Mouse (Mus musculus) frontal cortex, adult (tissue): ENCODE data around the gene Shisa3.
A peak's percentile ranks its signal among the peaks of the same experiment; 100 is the strongest.

Experiments used
- ATAC-seq: cut with Nextera tagmentation; 2 replicates; pipeline ENCODE4 v1.9.2; 2017; ENCODE audit warnings: mild to moderate bottlenecking, moderate library complexity, mixed read lengths; ENCODE audit not compliant: low TSS enrichment

The Shisa3 gene

DNA sequence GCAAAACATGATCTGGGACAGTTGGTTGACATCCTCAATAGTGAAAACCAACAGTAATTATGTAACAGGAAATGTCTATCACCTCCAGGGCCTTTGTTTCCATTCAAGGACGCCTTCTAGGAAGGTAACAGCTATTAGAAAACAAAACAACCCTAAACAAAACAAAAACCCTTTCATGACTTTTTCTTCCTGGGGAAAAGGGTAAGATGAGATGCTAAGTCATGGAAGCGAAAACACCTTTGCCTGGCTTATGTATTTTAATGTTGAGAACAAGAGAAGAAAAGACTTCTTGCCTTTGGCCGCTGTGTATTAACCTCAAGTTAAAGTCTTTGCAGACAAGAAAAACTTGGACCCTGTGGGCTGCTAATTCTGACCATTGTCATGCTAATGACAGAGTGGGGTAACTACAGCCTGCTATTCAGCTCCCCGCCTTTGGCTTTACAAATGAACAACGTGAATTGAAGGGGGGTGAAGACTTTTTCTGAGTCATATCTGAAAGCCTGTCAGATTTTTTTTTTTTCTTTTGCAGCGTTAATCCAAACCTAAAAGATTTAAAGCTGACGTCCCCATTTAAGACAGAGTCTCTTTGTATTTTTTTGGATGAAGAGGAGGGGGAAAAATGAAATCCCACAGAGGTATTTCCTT is 25.6 kb downstream of the Shisa3 start:
- ATAC-seq = no peak

DNA sequence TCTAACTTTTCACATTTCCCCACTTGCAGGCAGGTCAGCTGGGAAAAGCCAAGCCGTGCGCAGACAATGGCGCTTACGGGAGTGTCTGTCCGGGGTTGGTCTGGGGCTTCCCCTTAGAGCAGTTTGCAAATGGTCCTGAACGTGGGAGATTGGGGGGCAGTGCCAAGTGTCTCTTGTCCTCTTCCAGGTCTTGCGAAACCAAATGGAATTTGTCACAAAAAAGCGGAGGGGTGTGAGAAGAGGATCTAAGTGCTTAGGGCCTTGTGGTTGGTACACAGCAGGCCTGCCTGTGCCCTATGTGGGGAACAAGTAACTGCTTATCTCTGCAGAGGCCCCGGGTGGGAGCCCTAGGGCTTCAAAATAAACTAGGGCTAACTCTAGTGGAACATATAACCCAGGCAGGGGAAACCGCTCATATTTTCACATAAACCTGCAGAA is 26.2 kb downstream of the Shisa3 start:
- no peak for ATAC-seq

DNA sequence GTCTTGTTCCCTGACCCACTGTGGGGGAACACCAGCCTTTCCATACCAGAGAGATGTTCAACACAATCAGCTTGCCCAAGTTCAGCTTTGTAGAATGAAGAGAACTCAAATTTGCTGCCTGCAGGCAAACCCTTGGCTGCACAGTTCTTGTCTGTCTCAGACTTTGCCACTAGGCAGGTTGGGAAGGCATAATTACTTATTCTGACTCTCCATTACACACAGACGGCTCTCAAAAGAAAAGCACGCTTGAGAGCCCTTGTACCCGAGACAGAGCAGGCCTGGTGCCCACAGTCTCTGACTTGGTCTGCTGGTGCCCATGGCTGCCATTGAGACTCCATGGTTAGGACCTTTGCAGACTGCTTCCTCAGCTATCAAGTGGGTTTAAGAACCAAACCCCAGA is 26.7 kb downstream of the Shisa3 start:
- ATAC-seq = no peak

DNA sequence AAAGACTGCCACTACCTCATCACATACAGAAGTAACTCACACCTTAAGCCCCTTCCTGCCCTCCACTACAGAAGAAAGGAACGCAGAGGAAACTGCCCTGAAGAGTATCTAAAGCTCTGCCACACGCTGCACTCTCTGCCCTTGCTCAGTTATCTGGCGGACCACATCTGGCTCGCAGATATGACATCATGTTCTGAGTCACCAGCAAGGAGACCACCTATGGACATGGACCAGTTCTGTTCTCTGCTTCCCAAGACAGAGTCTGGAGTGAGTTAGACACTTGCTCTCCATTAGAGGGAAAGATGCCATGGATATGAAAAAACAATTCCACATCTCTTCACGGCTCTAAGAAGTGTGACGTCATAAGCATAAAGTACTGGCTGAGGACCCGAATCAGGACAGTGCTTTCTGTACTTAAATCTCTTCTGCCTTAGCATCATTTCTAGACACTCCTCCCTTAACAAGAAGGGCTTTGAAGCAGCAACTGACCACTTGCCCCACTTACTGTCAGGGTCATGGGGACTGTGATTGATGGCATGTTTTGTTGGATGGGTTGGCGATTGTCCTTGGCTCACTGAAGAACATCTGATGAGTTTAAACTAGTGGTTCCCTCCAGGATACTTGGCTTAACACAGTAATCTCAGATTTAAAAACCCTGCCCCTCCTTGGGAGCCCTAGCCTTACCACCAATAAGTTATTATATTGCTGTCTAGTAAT is 33.1 kb downstream of the Shisa3 start:
- ATAC-seq = no peak

DNA sequence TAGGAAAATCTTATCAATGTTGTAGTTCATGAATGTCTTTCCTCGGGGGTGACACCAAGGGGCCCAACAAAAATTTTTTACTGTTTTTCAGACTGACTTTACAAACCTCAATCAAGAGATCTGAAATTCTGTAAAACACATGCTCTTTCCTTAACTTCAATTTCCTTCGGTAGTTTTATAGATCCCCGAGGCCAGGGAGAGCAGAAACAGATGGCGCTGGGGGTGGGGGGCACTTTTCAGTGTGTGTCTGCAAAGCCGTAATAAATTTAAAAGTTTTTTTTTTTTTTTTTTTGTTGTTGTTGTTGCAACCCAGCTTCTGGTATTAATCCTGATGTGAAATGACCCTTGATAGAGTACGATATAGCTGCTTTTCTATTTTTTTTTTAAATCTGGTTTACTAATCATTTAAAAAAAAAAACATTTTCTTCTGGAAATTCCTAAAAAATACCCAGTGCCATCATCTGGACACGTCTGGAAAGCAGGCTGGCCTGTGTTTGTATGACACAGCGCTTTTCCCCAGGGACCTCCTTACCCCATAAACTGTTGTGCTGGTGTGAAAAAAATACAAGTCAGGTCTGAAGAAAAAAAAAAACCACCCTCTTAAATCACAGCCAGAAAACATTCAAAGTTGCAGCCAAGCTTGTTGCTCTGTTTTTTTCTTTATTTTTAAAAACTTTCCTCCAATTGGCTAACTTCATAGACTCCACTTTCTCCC is 33.9 kb downstream of the Shisa3 start:
- ATAC-seq = no peak

DNA sequence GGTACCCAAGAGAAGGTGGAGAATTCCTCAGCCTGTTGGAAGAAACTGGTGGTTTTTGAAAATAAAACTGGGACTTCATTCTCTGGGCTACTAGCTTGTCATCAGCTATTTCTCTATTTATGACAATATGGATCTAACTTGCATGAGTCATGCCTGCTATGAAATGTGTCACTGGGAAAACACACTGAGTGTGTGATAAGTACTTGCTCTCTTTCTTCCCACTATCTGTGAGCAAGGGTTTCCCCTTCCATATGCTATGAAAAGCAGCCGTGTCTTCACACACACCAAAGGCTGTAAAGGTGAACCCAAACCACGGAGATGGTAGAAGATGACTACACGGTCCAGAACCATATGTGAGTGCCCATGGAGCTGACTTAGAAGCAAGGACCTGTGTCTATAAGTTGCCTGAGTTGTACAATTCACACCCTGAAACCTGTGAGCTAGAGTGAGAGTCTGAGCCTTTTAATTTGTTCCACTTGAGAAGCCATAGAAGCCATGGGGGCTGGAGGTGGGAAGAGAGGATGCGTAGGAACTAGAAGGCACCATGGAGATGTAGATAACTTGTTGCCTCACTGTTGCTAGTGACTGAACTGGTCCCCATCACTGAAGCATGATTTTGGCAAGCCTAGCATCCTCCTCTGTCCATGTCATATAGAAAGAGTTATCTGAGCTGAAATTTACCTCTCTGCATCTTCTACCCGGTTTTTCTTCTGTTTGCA is 36.0 kb downstream of the Shisa3 start:
- peak; percentile 69 for ATAC-seq

DNA sequence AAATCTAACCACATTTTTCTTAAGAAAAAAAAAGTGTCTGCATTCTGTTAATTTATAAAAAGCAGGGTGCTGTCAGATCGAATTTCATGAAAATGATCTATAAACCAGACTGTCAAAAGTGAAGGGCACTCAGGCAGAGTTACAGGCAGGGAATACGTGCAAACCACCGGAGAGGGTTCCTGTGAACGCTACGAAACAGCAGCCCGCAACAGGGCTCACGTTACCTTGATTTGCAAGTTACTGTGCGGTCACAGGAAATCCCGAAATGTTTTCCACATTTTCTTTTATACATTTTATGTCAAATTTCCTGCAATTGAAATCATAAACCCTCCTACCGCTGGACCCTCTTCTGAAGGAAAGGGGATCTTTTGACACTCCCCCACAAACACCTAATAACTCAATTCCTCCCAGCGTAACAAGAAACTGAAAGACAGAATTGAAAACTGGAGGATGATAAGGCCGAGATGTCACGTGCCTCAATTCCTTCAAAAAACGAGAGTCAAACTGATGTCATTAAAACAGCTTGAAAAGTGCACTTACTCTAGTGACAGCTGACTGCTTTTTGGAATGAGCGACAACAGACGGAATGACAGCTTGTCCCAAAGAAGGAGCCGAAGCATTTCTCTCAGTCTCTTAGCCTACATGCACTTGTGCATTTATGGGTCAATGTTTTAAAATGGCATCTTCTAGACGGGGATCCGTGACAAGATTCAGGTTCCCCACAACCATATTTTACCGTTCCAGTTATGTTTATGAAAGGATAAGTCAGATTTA is 39.3 kb downstream of the Shisa3 start:
- ATAC-seq = no peak

DNA sequence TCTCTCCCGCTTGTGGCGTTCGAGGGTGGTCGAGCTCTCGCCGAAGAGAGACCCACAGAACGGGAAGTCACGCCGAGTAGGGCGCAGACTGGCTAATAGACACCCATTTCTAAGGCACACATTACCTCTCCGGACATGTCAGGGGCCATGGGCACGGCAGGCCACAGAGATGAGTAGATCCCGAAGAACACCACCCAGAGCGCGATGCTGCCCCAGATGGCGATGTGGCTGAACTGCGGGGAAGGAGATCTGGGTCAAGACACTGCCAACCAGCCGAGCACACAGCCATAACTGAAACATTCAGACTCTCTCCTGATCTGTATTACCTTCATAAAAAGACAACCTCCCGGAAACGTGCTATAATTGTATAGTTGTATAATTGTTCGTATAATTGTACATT is 39.9 kb downstream of the Shisa3 start:
- ATAC-seq = peak; percentile 45; the same call in 1 of the 2 replicates

DNA sequence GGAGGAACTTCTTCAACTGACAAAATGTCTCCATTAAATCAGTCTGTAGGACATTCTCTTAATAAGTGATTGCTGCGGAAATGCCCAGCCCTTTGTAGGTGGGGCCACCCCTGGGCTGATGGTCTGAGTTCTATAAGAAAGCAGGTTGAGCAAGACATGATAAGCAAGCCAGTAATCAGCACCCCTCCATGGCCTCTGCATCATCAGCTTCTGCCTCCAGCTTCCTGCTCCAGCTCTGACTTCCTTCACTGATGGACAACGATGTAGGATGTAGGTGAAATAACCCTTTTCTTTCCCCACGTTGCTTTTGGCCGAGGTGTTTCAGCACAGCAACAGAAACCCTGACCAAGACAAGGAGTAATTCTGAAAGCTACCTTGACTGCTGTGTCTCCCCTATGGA is 41.5 kb downstream of the Shisa3 start:
- no peak for ATAC-seq

DNA sequence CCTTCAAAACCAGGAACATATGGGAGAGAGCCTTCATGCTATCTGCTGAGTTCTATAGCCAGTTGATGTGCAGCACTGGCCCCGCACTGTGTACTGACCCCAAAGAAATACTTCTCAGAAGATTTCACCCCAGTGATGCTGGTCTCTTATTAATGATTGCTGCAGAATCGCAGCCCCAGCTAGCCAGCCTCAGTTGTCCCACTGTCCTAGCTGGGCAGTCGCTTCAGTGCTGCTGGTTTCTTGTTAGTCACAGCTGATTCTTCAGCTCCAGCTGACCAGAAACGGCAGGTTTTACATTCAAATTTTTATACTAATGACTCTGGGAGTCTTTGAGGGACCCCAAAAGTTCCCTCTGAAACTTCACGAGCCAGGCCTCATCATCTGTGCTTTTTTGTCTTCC is 42.3 kb downstream of the Shisa3 start:
- no peak for ATAC-seq

DNA sequence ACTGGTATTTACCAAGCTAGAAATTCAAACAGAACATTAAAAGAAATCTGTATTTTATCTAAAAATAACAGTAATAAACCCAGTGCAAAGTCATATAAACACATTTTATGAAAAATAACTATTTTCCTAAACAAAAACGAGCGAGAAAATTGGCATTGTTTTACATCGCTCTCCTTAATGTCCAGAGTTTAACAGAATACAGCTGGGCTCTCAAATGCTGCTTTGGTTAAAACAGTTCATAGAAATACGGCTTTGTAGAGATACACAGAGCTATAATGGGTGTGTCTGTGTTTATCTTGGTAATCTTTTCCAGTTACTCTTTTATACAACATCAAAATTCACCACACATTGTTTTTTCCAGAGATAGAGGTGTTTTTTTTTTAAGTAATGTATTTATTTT is 44.8 kb downstream of the Shisa3 start:
- ATAC-seq = no peak

DNA sequence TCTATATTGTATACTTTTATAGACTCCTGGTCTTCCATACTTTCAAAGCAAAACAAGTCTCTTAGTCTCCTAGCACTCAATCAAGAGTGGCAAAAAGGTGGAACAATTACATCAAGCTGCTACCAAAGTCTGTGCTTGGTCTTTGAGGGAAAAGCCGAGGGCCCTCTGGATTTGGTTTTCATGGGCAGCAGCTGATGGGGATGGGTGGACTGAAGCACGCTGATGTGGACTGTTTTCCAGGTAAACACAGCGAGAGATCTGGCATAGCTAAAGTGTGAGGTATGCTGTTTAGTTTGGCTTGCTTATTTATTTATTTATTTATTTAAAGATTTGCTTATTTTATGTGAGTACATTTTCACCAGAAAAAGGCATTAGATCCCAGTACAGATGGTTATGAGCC is 45.9 kb downstream of the Shisa3 start:
- ATAC-seq = no peak

DNA sequence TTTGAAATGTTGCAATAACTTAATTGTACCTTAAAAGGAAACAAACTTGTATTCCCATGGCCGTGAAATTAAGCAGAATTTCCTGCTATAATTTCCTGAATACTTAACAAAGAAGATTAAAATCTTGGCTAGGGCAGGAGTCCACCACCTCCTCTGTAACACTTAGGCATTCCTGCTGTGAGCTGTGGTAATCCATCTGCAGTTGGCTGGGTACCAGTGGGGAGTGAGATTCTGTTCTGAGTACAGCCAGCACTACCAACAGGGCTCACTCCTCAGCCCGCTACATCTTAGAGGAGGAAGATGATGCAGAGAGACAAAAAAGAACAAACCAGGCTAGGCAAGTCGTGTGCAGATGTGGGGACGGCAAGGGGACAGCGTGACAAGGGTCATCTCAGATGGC is 46.9 kb downstream of the Shisa3 start:
- ATAC-seq = peak; percentile 88

DNA sequence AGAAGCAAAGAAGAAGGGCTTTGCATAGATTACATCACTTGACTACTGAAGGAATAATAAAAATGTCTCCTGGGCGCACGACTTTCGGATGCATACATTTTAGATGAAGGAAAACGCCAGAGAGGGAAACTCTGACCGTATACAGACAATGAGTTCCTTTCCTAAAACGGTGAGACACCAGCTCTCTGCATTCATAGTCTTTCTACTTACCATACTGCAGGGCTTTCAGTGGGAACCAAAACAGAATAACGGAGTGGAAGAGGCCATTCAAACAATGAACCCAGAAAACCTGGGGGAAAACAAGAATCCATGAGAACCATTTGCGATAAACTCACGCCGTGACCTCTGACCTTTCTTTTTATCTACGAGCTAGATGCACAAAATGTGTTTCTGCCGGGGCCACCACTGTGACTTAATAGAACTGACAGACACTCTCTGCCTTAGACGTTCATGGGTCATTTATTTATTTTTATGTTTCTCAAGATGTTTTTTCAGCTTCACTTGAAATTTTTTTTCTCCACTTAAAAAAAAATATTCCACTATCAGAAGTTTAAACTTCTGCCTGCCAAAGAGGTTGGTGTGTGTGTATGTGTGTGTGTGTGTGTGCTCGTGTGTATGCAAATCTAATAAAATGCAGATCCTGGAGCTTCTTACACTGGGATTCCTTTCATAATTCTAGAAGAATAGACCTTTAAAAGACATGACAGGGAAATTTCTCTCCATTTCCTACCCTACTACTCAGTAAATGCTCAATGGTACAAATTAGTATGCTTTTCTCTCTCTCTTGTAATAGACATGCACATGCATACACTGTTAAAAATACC is 48.2 kb downstream of the Shisa3 start:
- no peak for ATAC-seq

DNA sequence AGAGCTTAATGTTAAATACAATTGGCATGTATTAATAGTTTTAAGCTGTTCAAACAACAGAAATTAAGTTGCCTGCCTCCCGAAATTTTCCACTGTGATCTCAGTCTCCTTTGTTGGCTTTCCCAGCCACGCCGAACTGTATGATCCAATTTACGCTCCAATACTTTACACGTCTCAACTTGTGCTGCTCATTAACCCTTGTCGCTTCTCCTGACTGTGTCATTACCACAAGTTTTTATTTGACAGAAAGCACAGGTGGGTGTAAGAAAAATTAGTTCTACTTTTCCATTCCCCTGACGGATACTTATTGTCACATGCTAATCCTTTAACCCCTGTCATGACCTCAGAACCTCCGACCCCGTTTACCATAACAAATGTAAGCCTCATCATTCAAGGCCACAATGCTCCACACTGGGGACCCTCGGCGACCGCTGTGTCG is 49.2 kb downstream of the Shisa3 start:
- ATAC-seq = no peak

DNA sequence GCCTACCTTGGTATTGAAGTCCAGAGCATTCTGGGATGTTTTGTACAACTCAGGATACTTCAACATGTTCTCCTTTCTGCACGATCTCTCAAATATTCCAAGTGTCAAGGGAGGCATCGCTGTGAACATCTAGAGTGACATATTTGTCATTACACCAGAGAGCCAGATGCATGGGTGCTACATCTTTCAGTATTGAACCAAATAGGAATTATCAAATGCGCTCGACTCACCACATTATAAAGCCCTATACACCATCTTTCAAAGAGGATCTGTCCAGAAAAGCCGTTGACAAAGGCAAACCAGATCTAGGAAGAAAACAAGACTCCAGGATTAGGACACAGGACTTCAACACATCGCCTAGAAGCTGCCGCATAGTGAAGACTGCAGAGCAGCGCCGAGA is 52.2 kb downstream of the Shisa3 start:
- ATAC-seq = no peak

DNA sequence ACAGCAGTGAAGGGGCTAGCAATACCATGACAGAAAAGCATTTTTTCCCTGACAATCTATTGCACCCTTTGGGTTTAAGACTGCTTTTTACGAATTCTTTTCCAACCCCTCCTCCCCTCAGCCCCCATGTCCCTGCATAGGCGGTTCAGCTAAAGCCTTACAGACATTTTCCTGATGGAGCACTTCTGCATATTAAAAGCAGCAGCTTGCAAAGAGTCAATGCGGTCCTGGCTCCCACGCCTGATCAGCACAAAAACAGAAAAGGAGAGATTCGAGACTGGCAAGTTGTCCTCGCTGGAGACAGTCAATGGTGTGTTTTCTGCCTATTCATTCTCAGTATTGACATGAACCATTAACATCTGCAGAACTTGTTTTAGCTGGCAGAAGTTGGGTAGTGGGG is 55.0 kb downstream of the Shisa3 start:
- ATAC-seq = 0 out of 2 replicates have a peak, but pooled peaks have one; percentile 17

DNA sequence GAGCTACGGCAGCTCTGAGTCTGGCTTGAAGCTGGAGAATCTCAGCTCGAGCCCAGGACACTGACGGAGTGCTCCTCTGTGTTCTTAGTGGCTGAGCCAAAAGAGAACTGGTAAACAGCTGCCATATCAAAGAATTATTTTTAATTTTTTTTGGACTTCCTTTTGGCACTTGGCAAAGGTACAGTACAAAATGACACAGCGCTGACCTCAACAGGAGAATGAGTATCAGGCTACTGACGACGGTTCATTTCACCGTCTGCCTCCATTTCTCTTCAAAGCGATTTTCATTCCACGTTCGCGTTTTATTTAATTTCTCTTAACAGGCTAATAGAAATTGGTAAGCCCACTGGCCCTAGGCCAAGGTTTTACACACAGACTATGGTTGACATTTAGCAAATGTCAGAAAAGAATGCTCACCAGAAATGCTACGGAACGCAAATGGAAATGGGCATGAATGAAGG is 61.8 kb downstream of the Shisa3 start:
- no peak for ATAC-seq

DNA sequence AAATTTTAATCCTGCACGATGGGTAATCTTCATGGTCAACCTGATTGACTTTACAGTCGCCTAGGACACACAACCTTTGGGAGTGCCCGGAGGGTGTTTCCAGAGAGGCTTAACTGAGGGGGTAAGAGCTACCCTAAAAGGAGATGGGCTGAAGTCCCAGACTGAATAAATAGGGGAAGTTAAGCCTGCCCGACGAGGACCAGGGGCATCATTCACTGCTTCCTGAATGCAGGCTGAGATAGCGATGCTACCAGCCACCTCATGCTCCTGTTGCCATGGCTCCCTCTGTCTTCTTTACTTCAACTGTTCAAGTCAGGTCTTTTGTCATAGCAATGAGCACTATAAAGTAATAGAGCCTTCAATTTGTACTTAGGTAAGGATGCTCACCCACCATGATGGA is 62.5 kb downstream of the Shisa3 start:
- no peak for ATAC-seq

DNA sequence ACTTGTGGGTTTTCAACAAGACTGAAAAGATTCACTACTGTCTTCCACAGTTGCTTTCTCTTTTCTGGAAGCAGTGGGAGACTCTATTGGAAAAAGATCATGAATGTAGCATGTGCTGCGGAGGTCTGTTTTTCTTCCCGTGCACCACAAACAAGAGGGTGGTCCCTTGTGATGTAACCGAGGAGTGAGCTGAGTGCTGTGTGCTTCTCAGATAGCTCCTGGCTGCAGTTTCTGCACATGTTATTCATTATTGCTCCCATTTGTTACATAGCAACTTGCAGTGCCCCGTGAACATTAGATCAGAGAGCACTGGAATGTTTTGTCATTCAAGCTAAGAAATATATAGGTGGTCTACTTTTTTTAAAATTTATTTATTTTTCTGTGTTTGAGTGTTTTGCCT is 65.3 kb downstream of the Shisa3 start:
- no peak for ATAC-seq
